Mouse (Mus musculus): ENCODE data around the gene Rgs6.

Gene Rgs6

GRCm38 (mm10) chr12:83083427-83083826 is 495.3 kb downstream of the Rgs6 start:
- in situ Hi-C loops (cut with MboI, MseI) = no loop called here

DNA sequence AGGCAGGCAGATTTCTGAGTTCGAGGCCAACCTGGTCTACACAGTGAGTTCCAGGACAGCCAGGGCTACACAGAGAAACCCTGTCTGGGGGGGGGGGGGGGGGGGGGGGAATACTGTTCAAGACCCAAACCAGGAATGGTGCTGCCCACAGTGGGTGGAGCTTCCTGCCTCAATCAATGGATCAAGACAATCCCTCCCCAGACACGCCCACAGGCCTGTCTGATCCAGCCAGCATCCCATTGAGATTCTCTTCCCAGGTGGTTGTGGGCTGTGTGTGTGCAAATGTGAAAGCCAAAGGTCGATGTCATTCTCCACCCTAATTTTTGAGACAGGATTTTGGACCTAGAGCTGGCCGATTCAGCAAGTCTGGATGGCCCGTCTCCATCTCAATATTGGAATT is 496.5 kb downstream of the Rgs6 start:
- in situ Hi-C loops (cut with MboI, MseI) = no loop called here

DNA sequence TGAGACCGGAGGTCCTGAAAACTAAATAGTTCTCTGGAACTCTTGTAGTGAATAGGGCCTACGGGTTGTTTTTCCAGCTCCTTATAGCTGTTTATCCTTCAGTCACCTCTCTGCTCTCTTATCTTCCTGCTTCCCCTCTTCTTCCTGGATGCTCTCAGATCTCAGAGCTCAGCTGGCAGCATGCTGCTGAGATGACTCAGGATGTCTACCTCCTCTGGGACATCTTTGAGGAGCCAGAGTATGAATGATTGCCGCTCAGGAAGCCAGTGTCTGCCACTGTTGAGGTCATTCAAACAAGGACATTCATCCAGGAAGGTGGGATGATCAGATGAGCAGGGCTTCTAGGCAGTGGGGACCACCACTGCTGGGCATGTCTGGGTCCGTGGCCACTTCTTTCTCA is 498.9 kb downstream of the Rgs6 start:
- in situ Hi-C loops (cut with MboI, MseI) = no loop called here

DNA sequence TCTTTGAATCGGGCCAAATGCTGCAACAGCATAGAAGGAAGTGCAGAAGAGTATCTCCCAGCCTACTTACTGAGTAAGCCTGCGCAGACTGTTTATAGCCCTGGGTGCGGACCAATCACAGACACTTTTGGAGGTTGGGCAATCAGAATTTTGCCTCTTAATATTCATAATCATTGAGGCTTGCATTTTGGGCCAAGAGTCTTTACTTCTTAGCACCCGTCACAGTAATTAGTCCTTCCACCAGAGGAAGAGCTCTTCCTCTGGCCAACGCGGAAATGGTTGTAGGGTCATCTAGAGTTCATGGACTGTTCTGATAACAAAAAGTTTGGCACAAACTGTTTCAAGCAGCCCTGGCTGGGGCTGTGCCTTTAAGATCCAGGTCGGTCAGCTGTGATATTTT is 499.5 kb downstream of the Rgs6 start:
- in situ Hi-C loops (cut with MboI, MseI) = no loop called here

DNA sequence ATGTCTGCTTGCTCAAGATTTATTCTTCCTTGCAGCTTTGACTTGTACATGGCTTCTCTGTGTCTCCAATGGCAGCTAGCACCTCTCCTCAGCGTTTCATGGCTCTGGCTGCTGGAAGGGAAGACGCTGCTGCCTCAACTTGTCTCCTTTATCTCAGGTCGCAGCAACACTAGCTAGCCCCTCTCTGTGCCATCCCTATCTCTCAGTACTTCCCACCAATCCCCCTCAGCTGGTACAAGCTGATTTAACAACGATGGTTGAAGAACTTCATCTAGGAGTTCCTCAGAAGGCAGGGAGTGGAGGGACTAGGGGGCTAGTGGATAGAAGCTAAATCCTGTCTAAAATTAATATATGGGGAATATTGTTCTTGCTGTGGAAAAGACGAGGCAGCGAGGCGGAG is 503.9 kb downstream of the Rgs6 start:
- in situ Hi-C loops (cut with MboI, MseI) = no loop called here

GRCm38 (mm10) chr12:83097787-83098186 is 509.7 kb downstream of the Rgs6 start:
- in situ Hi-C loops (cut with MboI, MseI) = no loop called here

DNA sequence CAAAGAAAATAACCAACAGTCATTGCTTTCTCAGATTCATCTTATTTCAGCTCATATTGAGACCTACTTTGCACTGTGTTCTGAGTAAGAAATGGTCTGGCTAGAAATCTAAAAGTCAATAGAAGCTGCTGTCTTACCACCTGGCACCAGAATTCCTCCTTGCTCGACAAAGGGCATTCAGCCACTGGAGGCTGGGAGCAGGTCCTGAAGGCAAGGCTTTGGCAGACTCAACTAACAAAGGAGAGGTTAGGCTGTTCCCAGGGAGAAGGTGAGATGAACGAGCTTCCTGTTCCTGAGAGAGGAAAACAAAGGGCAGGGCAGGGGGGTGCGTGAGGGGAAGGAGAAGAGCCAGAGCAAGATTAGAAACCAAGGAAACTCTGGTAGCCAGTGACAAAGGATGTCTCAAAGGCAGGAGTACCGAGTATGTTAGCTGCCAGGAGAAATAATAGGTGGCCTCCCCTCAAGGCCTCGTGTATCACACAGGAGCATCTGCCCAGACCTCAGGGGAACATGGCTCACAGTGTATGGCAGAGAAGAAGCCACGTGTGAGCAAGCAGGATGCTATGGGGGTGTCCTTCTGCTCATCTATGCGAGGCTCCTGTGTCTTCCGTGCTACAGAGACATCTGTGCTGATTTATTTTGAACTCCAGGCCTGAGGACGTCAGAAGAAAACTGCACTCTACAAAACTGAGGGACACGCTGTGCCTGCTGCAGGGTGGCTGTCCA is 510.7 kb downstream of the Rgs6 start:
- in situ Hi-C loops (cut with MboI, MseI) = no loop called here

- in situ Hi-C loops (cut with MboI, MseI) = no loop called here
These were observed 511.8 kb downstream of the Rgs6 start for GRCm38 (mm10) chr12:83099920-83100319.

GRCm38 (mm10) chr12:83100413-83100812 is 512.3 kb downstream of the Rgs6 start:
- in situ Hi-C loops (cut with MboI, MseI) = no loop called here

GRCm38 (mm10) chr12:83100848-83101247 is 512.8 kb downstream of the Rgs6 start:
- in situ Hi-C loops (cut with MboI, MseI) = no loop called here

DNA sequence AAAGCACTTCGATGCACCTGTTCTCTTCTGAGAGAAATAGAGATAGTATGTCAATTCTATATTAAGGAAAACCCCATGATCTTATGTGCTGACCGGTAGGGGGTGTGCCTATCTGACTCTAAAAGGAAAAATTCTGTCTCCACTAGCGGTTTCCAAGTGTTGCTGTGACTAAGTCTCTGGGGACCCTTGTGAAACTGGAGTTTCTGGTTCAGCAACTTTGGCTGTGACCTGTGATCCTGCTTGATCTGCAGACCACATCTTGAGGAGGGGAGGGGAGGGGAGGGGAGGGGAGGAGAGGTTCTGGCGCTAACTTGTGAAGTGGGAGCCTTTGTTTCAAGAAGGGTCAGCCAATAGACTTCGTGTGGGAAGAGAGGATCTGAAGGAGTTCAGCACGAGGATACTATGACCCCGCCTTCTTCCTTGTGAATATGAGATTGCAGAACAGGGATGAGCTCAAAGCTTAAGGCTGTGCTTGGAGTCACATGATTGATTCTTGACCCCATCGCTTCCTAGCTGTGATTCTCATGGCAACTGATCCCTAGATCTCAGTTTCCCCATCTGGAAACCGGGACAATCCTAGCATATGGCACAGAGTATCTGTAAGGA is 517.5 kb downstream of the Rgs6 start:
- in situ Hi-C loops (cut with MboI, MseI) = loop anchor here (5.0 kb wide), 1 partner anchor 387 kb away; no protein-coding TSS in a partner anchor

DNA sequence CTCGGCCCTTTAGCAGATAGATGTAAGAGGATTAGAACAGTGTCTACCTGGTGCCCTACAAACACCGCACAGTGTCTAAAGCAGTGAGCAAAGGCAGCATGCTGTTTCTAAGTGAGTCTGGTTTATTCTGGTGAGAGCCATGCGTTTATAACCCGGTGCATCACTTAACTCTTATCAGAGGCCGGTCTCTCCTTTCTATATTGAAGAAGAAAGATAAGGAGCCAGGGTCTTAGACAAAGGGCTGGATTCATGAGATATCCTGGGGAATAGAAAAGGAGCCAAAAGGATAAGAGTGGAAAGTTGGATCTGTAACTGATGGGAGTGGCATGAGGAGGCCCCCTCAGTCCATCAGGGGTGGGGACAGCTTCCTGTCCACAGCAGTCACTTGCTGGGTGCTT is 518.0 kb downstream of the Rgs6 start:
- in situ Hi-C loops (cut with MboI, MseI) = loop anchor here (5.0 kb wide), 1 partner anchor 386 kb away; no protein-coding TSS in a partner anchor

GRCm38 (mm10) chr12:83109486-83109885 is 521.4 kb downstream of the Rgs6 start:
- in situ Hi-C loops (cut with MboI, MseI) = loop anchor here (5.0 kb wide), 1 partner anchor 383 kb away; no protein-coding TSS in a partner anchor

DNA sequence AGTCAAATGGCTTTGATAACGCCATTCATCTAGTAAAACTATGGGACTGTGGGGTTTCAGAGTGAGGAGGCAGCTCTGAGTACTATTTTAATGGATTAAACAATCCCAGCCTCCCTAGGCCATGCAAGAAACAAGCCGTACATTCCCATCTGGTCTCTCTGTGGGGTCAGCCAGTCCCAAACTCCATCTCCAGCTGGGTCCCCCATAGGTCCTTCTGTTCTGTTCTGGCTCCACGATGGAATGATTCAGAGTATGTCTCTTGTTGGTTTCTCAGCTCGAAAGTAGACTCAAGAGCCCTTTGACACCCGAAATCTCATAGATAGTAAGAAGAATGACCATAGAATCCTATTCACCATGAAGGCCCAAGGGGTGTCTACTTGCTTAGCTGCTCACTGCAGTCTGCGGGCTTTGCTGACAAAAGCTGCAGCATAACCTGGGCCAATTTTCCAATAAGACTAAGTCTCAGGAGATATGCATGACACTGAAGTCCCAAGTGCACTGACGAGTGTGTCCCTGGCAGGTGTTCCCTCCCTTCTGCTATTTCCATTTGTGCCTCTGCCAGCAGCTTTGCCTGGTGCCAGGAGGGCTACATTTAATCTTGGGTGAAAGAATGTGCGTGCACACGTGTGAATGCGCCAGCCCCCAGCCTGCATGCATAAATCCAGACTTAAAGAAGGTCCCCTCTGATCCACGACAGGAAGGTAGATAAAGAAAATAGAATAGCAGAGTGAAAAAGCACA is 522.0 kb downstream of the Rgs6 start:
- in situ Hi-C loops (cut with MboI, MseI) = loop anchor here (5.0 kb wide), 1 partner anchor 382 kb away; no protein-coding TSS in a partner anchor

- in situ Hi-C loops (cut with MboI, MseI) = no loop called here
These were observed 522.6 kb downstream of the Rgs6 start for GRCm38 (mm10) chr12:83110711-83111110.

DNA sequence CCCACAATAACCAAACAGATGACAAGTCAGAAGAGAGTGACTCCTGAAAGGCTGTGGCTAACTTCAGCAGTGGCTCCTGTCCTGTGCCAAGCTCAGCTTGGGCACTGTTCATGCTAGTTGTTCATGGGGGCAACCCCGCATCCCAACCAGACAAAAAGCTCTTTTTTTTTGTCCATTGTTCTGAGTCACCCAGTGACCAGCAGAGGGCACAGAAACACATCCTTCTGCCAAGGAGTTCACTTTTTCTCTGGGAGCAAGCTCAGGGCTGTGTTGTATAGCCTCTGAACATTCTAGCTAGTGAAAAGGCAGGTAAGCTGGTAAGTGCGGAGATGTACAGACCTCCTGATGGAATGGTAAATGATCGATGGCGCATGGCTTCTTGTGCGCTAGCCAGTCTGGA is 524.2 kb downstream of the Rgs6 start:
- in situ Hi-C loops (cut with MboI, MseI) = no loop called here

- in situ Hi-C loops (cut with MboI, MseI) = no loop called here
These were observed 525.0 kb downstream of the Rgs6 start for GRCm38 (mm10) chr12:83112901-83113628.

- in situ Hi-C loops (cut with MboI, MseI) = no loop called here
These were observed 525.9 kb downstream of the Rgs6 start for GRCm38 (mm10) chr12:83113971-83114370.

GRCm38 (mm10) chr12:83114396-83115053 is 526.4 kb downstream of the Rgs6 start:
- in situ Hi-C loops (cut with MboI, MseI) = no loop called here

DNA sequence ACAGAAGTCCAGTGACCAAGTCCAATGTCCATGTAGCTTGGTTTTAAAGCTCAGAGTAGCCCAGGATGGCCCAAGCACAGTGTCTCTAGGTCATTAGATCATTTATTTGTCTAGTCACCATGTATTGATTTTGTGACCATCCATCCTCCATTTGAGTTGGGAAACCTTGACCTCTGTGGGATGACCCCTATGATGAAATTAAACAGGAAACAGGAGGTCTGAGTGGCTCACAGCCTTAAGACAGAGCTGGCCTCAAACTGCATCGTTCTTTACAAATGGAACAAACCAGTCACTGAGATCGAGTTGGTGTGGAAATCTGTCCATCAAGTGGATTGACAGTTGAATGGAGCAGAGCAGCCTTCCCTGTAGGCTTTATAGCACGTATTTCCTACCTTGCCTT is 536.0 kb downstream of the Rgs6 start:
- in situ Hi-C loops (cut with MboI, MseI) = no loop called here

GRCm38 (mm10) chr12:83125284-83125683 is 537.2 kb downstream of the Rgs6 start:
- in situ Hi-C loops (cut with MboI, MseI) = no loop called here

Measured in regulatory T cell (primary cell).